Mouse (Mus musculus): ENCODE measurements around the gene Rbms3. TPM values are rescaled to one million over a fixed set of nuclear protein-coding genes. Genes with fewer than 3 reads are reported as not detected.

Gene Rbms3
- polyA plus RNA-seq, 1 experiment from 2014 or later, result 75.1 TPM

GRCm38 (mm10) chr9:116631816-116632215, 997.9 kb downstream of the Rbms3 start:
- no peaks in the 10 kb centered on the region for H3K4me1 ChIP-seq (ENCODE audit: control insufficient read depth, insufficient read depth, low read depth, low read length)
- H3K4me2 ChIP-seq (ENCODE audit: low read length), result no peak overlapping the region
- no peaks in the 10 kb centered on the region for H3K27me3 ChIP-seq (replicated peaks; ENCODE audit: control insufficient read depth, insufficient read depth, low read length)
- H3K4me3 ChIP-seq (ENCODE audit: low read length), result no peak overlapping the region
- no peak overlapping the region for H3K27ac ChIP-seq (ENCODE audit: low read depth, low read length)
- no peaks in the 10 kb centered on the region for H3K36me3 ChIP-seq (ENCODE audit: control insufficient read depth, insufficient read depth, low read length)
- WGBS, result 97% methylated on average over 1 of the region's 1 CpGs
- 0 out of 2 replicates have a peak, but pooled peaks cover 4% of the 10 kb centered on the region for H3K9me3 ChIP-seq (ENCODE audit: control insufficient read depth, low read length)
- no peak for ATAC-seq
- no peak overlapping the region for H3K9ac ChIP-seq (ENCODE audit: low read depth, low read length)

GRCm38 (mm10) chr9:116630805-116631204, 998.9 kb downstream of the Rbms3 start:
- Histone ChIP-seq H3K4me1 (ENCODE audit: control insufficient read depth, insufficient read depth, low read depth, low read length) (no peaks in the 10 kb centered on the region), H3K36me3 (ENCODE audit: control insufficient read depth, insufficient read depth, low read length) (no peaks in the 10 kb centered on the region), H3K27me3 (replicated peaks; ENCODE audit: control insufficient read depth, insufficient read depth, low read length) (no peaks in the 10 kb centered on the region), H3K4me2 (ENCODE audit: low read length) (no peak overlapping the region), H3K27ac (ENCODE audit: low read depth, low read length) (no peak overlapping the region), H3K9me3 (ENCODE audit: control insufficient read depth, low read length) (0 out of 2 replicates have a peak, but pooled peaks cover 4% of the 10 kb centered on the region), H3K9ac (ENCODE audit: low read depth, low read length) (no peak overlapping the region), H3K4me3 (ENCODE audit: low read length) (no peak overlapping the region)
- ATAC-seq, result no peak
- 89% methylated on average over 10 of the region's 10 CpGs for WGBS

- Histone ChIP-seq H3K4me3 (ENCODE audit: low read length) (no peak overlapping the region), H3K4me2 (ENCODE audit: low read length) (no peak overlapping the region), H3K36me3 (ENCODE audit: control insufficient read depth, insufficient read depth, low read length) (no peaks in the 10 kb centered on the region), H3K4me1 (ENCODE audit: control insufficient read depth, insufficient read depth, low read depth, low read length) (no peaks in the 10 kb centered on the region; the same call in 1 of the 2 replicates), H3K9ac (ENCODE audit: low read depth, low read length) (no peak overlapping the region), H3K27ac (ENCODE audit: low read depth, low read length) (no peak overlapping the region), H3K9me3 (ENCODE audit: control insufficient read depth, low read length) (no peaks in the 10 kb centered on the region), H3K27me3 (replicated peaks; ENCODE audit: control insufficient read depth, insufficient read depth, low read length) (no peaks in the 10 kb centered on the region)
- no peak for ATAC-seq
- WGBS, result 71% methylated on average over 5 of the region's 5 CpGs
Measured at GRCm38 (mm10) chr9:116620434-116620833, 1009.3 kb downstream of the Rbms3 start.

GRCm38 (mm10) chr9:116618886-116619285, 1010.8 kb downstream of the Rbms3 start:
- Histone ChIP-seq H3K36me3 (ENCODE audit: control insufficient read depth, insufficient read depth, low read length) (no peaks in the 10 kb centered on the region), H3K4me1 (ENCODE audit: control insufficient read depth, insufficient read depth, low read depth, low read length) (no peaks in the 10 kb centered on the region; the same call in 1 of the 2 replicates), H3K27me3 (replicated peaks; ENCODE audit: control insufficient read depth, insufficient read depth, low read length) (no peaks in the 10 kb centered on the region), H3K4me3 (ENCODE audit: low read length) (no peak overlapping the region), H3K9ac (ENCODE audit: low read depth, low read length) (no peak overlapping the region), H3K4me2 (ENCODE audit: low read length) (no peak overlapping the region), H3K9me3 (ENCODE audit: control insufficient read depth, low read length) (no peaks in the 10 kb centered on the region), H3K27ac (ENCODE audit: low read depth, low read length) (no peak overlapping the region)
- 91% methylated on average over 5 of the region's 5 CpGs for WGBS
- no peak for ATAC-seq

GRCm38 (mm10) chr9:116613276-116613675, 1016.4 kb downstream of the Rbms3 start:
- WGBS, result 90% methylated on average over 7 of the region's 7 CpGs
- H3K4me1 ChIP-seq (ENCODE audit: control insufficient read depth, insufficient read depth, low read depth, low read length), result no peaks in the 10 kb centered on the region
- no peaks in the 10 kb centered on the region for H3K27me3 ChIP-seq (replicated peaks; ENCODE audit: control insufficient read depth, insufficient read depth, low read length)
- no peak overlapping the region for H3K27ac ChIP-seq (ENCODE audit: low read depth, low read length)
- H3K4me3 ChIP-seq (ENCODE audit: low read length), result no peak overlapping the region
- no peaks in the 10 kb centered on the region for H3K9me3 ChIP-seq (ENCODE audit: control insufficient read depth, low read length)
- H3K4me2 ChIP-seq (ENCODE audit: low read length), result no peak overlapping the region
- no peak for ATAC-seq
- no peak overlapping the region for H3K9ac ChIP-seq (ENCODE audit: low read depth, low read length)
- H3K36me3 ChIP-seq (ENCODE audit: control insufficient read depth, insufficient read depth, low read length), result no peaks in the 10 kb centered on the region

GRCm38 (mm10) chr9:116596046-116596445, 1033.7 kb downstream of the Rbms3 start:
- H3K4me3 ChIP-seq (ENCODE audit: low read length), result no peak overlapping the region
- H3K4me1 ChIP-seq (ENCODE audit: control insufficient read depth, insufficient read depth, low read depth, low read length), result no peaks in the 10 kb centered on the region
- no peaks in the 10 kb centered on the region for H3K36me3 ChIP-seq (ENCODE audit: control insufficient read depth, insufficient read depth, low read length)
- no peak overlapping the region for H3K4me2 ChIP-seq (ENCODE audit: low read length)
- H3K27ac ChIP-seq (ENCODE audit: low read depth, low read length), result no peak overlapping the region
- no peak overlapping the region for H3K9ac ChIP-seq (ENCODE audit: low read depth, low read length)
- no peaks in the 10 kb centered on the region for H3K9me3 ChIP-seq (ENCODE audit: control insufficient read depth, low read length)
- H3K27me3 ChIP-seq (replicated peaks; ENCODE audit: control insufficient read depth, insufficient read depth, low read length), result no peaks in the 10 kb centered on the region
- WGBS, result 97% methylated on average over 10 of the region's 10 CpGs
- ATAC-seq, result no peak

- Histone ChIP-seq H3K36me3 (ENCODE audit: control insufficient read depth, insufficient read depth, low read length) (no peaks in the 10 kb centered on the region), H3K9ac (ENCODE audit: low read depth, low read length) (no peak overlapping the region), H3K9me3 (ENCODE audit: control insufficient read depth, low read length) (0 out of 2 replicates have a peak, but pooled peaks cover 4% of the 10 kb centered on the region), H3K27me3 (replicated peaks; ENCODE audit: control insufficient read depth, insufficient read depth, low read length) (no peaks in the 10 kb centered on the region), H3K27ac (ENCODE audit: low read depth, low read length) (no peak overlapping the region), H3K4me1 (ENCODE audit: control insufficient read depth, insufficient read depth, low read depth, low read length) (no peaks in the 10 kb centered on the region), H3K4me2 (ENCODE audit: low read length) (no peak overlapping the region), H3K4me3 (ENCODE audit: low read length) (no peak overlapping the region)
- ATAC-seq, result no peak
- WGBS, result 85% methylated on average over 4 of the region's 4 CpGs
Measured at GRCm38 (mm10) chr9:116592486-116592885, 1037.2 kb downstream of the Rbms3 start.

GRCm38 (mm10) chr9:116591071-116591470, 1038.6 kb downstream of the Rbms3 start:
- Histone ChIP-seq H3K4me1 (ENCODE audit: control insufficient read depth, insufficient read depth, low read depth, low read length) (no peaks in the 10 kb centered on the region), H3K9me3 (ENCODE audit: control insufficient read depth, low read length) (0 out of 2 replicates have a peak, but pooled peaks cover 4% of the 10 kb centered on the region), H3K27ac (ENCODE audit: low read depth, low read length) (no peak overlapping the region), H3K36me3 (ENCODE audit: control insufficient read depth, insufficient read depth, low read length) (no peaks in the 10 kb centered on the region), H3K27me3 (replicated peaks; ENCODE audit: control insufficient read depth, insufficient read depth, low read length) (no peaks in the 10 kb centered on the region), H3K4me2 (ENCODE audit: low read length) (no peak overlapping the region), H3K9ac (ENCODE audit: low read depth, low read length) (no peak overlapping the region), H3K4me3 (ENCODE audit: low read length) (no peak overlapping the region)
- 77% methylated on average over 9 of the region's 9 CpGs for WGBS
- ATAC-seq, result no peak

GRCm38 (mm10) chr9:116569680-116570079, 1060.0 kb downstream of the Rbms3 start:
- Histone ChIP-seq H3K9me3 (ENCODE audit: control insufficient read depth, low read length) (no peaks in the 10 kb centered on the region), H3K4me3 (ENCODE audit: low read length) (no peak overlapping the region), H3K27ac (ENCODE audit: low read depth, low read length) (no peak overlapping the region), H3K9ac (ENCODE audit: low read depth, low read length) (no peak overlapping the region), H3K4me1 (ENCODE audit: control insufficient read depth, insufficient read depth, low read depth, low read length) (no peaks in the 10 kb centered on the region), H3K27me3 (replicated peaks; ENCODE audit: control insufficient read depth, insufficient read depth, low read length) (no peaks in the 10 kb centered on the region), H3K36me3 (ENCODE audit: control insufficient read depth, insufficient read depth, low read length) (no peaks in the 10 kb centered on the region), H3K4me2 (ENCODE audit: low read length) (no peak overlapping the region)
- ATAC-seq, result no peak
- whole genome bisulfite sequencing, result 91% methylated on average over 2 of the region's 2 CpGs

- Histone ChIP-seq H3K4me3 (ENCODE audit: low read length) (no peak overlapping the region), H3K27me3 (replicated peaks; ENCODE audit: control insufficient read depth, insufficient read depth, low read length) (no peaks in the 10 kb centered on the region), H3K4me2 (ENCODE audit: low read length) (no peak overlapping the region), H3K9ac (ENCODE audit: low read depth, low read length) (no peak overlapping the region), H3K36me3 (ENCODE audit: control insufficient read depth, insufficient read depth, low read length) (no peaks in the 10 kb centered on the region), H3K27ac (ENCODE audit: low read depth, low read length) (no peak overlapping the region), H3K4me1 (ENCODE audit: control insufficient read depth, insufficient read depth, low read depth, low read length) (no peaks in the 10 kb centered on the region), H3K9me3 (ENCODE audit: control insufficient read depth, low read length) (no peaks in the 10 kb centered on the region)
- 90% methylated on average over 7 of the region's 7 CpGs for WGBS
- ATAC-seq, result no peak
Measured at GRCm38 (mm10) chr9:116566711-116567110, 1063.0 kb downstream of the Rbms3 start.
